Mouse (Mus musculus) kidney, postnatal 25 days (tissue): ENCODE results near the gene Zfyve16.

Experiments used
- DNase-seq, 2 experiments: peaks; one replicate each; pipeline ENCODE4 v3.0.0; 2021; ENCODE audit warnings: mixed read lengths in 2 of 2

Zfyve16 gene

GRCm38 (mm10) chr13:92464698-92465097, 66.0 kb downstream of the Zfyve16 start:
- DNase-seq = no peak

GRCm38 (mm10) chr13:92446872-92447271, 83.8 kb downstream of the Zfyve16 start:
- DNase-seq = no peak

- DNase-seq = no peak
Measured at GRCm38 (mm10) chr13:92440286-92440685, 90.4 kb downstream of the Zfyve16 start.

- DNase-seq = no peak
Measured at GRCm38 (mm10) chr13:92438656-92439055, 92.0 kb downstream of the Zfyve16 start.
